Mouse (Mus musculus) spleen, adult 2 months (tissue): ENCODE data around the gene Dsn1. TPM values are rescaled to one million over a fixed set of nuclear protein-coding genes. Genes with fewer than 3 reads are reported as not detected.

Source experiments
- DNase-seq, 2 experiments: peaks; one replicate each; pipeline versions ENCODE4 v3.0.0 to v3.0.0-alpha.2; 2012 to 2021; ENCODE audit warnings: low spot score in 2 of 2, low read depth in 1 of 2
- H3K27ac ChIP-seq: fragments of 200-500 bp; 2 replicates; pipeline ENCODE4 v1.5.1; 2012; ENCODE audit warnings: low read length, inconsistent platforms; ENCODE audit not compliant: insufficient read depth
- H3K27me3 ChIP-seq: fragments of 200-500 bp; 2 replicates; pipeline ENCODE4 v1.6.1; 2012; ENCODE audit warnings: mild to moderate bottlenecking, moderate library complexity, low read length, inconsistent platforms; ENCODE audit not compliant: control insufficient read depth, insufficient read depth
- H3K36me3 ChIP-seq: fragments of 200-500 bp; 2 replicates; pipeline ENCODE4 v1.6.1; 2012; ENCODE audit warnings: mild to moderate bottlenecking, low read length, inconsistent platforms; ENCODE audit not compliant: control insufficient read depth, insufficient read depth
- H3K4me1 ChIP-seq: fragments of 200-500 bp; 2 replicates; pipeline ENCODE4 v1.6.1; 2011; ENCODE audit warnings: inconsistent platforms; ENCODE audit not compliant: control insufficient read depth, insufficient read depth, insufficient read length
- H3K4me3 ChIP-seq: fragments of 200-500 bp; 2 replicates; pipeline ENCODE4 v1.5.1; 2011; ENCODE audit warnings: mild to moderate bottlenecking, inconsistent platforms; ENCODE audit not compliant: insufficient read depth, insufficient read length; ENCODE audit errors: extremely low read depth
- CTCF ChIP-seq: fragments of 200-500 bp; IDR thresholded peaks from 2 replicates; pipeline ENCODE4 v1.5.1; 2011; ENCODE audit warnings: mild to moderate bottlenecking, inconsistent platforms; ENCODE audit not compliant: insufficient read depth, insufficient read length, insufficient replicate concordance; ENCODE audit errors: extremely low read depth
- POLR2A ChIP-seq: fragments of 200-500 bp; IDR thresholded peaks from 2 replicates; pipeline ENCODE4 v1.6.1; 2011; ENCODE audit warnings: low read depth, low read length, inconsistent platforms
- WGBS: fragments of 180-500 bp; shearing (Covaris S2); methylation state at CpG from one replicate; pipeline ENCODE4 v1.1.7; 2018; 5-methylcytosine and 5-hydroxymethylcytosine counted together
- polyA plus RNA-seq: library from polyadenylated mRNA; depleted of rRNA; stranded (reverse); fragments of >200 nt; gene quantifications from 2 replicates; pipeline ENCODE4 v1.2.3, GENCODE M21; 2012; rRNA removed

The Dsn1 gene
- 2.8 and 2.9 TPM in 2 replicates for polyA plus RNA-seq

DNA sequence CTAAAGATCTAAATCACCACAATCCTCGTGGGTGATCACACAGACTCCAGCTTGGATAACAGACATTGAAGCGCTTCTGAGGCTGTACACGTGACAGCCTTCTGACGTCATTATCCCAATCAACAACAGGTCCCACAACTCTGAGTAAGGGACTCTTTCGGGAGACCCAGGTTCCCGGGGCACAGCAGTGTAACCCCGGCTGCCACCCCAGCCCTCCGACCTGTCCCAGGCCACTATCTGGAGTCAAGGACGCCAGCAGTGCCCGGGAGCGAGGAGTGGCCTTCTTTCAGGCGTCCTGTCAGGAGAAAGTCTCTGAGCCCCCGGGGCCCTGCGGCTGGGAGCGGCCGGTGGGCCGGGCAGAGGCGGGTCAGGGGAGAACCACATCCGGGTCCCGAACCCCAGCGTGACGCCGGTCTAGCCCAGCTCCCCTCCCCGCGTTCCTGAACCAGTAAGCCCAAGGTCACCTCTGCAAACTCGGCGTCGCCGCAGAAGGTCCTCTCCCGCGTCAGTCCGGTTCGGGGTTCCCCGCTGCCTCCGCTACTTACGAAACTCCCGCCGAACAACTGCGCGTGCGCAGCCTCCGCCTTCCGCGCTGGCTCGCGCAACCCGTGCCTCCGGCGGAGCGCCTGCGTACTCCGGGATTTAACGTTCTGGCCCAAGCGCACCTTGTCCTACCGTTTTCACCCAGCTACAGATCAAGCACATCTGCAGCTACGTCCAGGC lies at the start of gene Dsn1:
Gene Dsn1 (minus strand): TSS at position 644 of the 723 bp plus-strand sequence.
- Histone ChIP-seq H3K36me3 (no peaks in the 10 kb centered on the region), H3K4me3 (peak within 1 kb of the TSS; percentile 75), H3K27me3 (no peaks in the 10 kb centered on the region), H3K4me1 (peaks cover 5% of the 10 kb centered on the region; the same call in 1 of the 2 replicates), H3K27ac (0 out of 2 replicates have a peak within 1 kb of the TSS, but pooled peaks have one; percentile 39)
- under 1% methylated on average over 56 of the region's 56 CpGs for WGBS
- no peak; the same call in 1 of the 2 replicates for TF ChIP-seq POLR2A
- no peak for TF ChIP-seq CTCF
- peak; percentile 71 to 87 for DNase-seq

DNA sequence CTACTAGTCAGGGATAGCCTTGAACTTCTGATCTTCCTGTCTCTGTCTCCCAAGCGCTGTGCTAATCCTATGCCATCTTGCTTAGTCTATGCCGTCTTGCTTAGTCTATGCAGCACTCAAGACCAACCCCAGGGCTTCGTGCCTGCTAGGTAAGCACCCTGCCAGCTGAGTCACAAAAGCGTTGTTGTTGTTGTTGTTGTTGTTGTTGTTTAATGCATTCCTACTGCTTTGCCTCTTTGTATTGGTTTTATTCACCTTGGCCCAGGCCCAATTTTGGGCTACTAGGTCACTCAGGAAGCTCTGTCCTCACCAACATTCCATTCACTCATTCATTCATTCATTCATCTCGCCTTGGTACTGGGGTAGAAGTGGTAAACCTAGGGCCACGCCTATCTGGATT lies 48.8 kb upstream of the Dsn1 start:
- 89% methylated on average over 6 of the region's 6 CpGs for WGBS
- Histone ChIP-seq H3K27me3 (no peaks in the 10 kb centered on the region), H3K4me3 (no peak overlapping the region), H3K36me3 (no peaks in the 10 kb centered on the region), H3K27ac (no peak overlapping the region), H3K4me1 (peaks cover 5% of the 10 kb centered on the region; the same call in 1 of the 2 replicates)
- TF ChIP-seq POLR2A = no peak
- TF ChIP-seq CTCF = no peak
- no peak for DNase-seq

GRCm38 (mm10) chr2:157054816-157055215 lies 47.9 kb upstream of the Dsn1 start:
- Histone ChIP-seq H3K27me3 (no peaks in the 10 kb centered on the region), H3K4me1 (peaks cover 5% of the 10 kb centered on the region; the same call in 1 of the 2 replicates), H3K36me3 (no peaks in the 10 kb centered on the region)

GRCm38 (mm10) chr2:157054297-157054696 lies 47.3 kb upstream of the Dsn1 start:
- Histone ChIP-seq H3K4me1 (peaks cover 5% of the 10 kb centered on the region; the same call in 1 of the 2 replicates), H3K27ac (no peak overlapping the region), H3K27me3 (no peaks in the 10 kb centered on the region), H3K36me3 (no peaks in the 10 kb centered on the region), H3K4me3 (no peak overlapping the region)
- TF ChIP-seq CTCF = no peak
- TF ChIP-seq POLR2A = no peak
- WGBS = 86% methylated on average over 8 of the region's 8 CpGs
- no peak for DNase-seq

More at GRCm38 (mm10) chr2:157054816-157055215, 47.9 kb upstream of the Dsn1 start:
- DNase-seq = no peak
- H3K4me3 ChIP-seq = no peak overlapping the region
- 64% methylated on average over 5 of the region's 5 CpGs for WGBS
- H3K27ac ChIP-seq = no peak overlapping the region
- no peak for TF ChIP-seq CTCF
- TF ChIP-seq POLR2A = no peak

- peaks cover 5% of the 10 kb centered on the region; the same call in 1 of the 2 replicates for H3K4me1 ChIP-seq
- TF ChIP-seq POLR2A = no peak
- no peak for TF ChIP-seq CTCF
- H3K27ac ChIP-seq = no peak overlapping the region
- DNase-seq = no peak
- WGBS = 78% methylated on average over 4 of the region's 4 CpGs
- H3K36me3 ChIP-seq = no peaks in the 10 kb centered on the region
- H3K4me3 ChIP-seq = no peak overlapping the region
- no peaks in the 10 kb centered on the region for H3K27me3 ChIP-seq
Observed at GRCm38 (mm10) chr2:157053787-157054186, 46.8 kb upstream of the Dsn1 start.

GRCm38 (mm10) chr2:157053124-157053523 lies 46.2 kb upstream of the Dsn1 start:
- no peak for DNase-seq
- WGBS = 96% methylated on average over 5 of the region's 5 CpGs
- Histone ChIP-seq H3K36me3 (no peaks in the 10 kb centered on the region), H3K27me3 (no peaks in the 10 kb centered on the region), H3K4me1 (peaks cover 5% of the 10 kb centered on the region; the same call in 1 of the 2 replicates), H3K27ac (no peak overlapping the region), H3K4me3 (no peak overlapping the region)
- TF ChIP-seq POLR2A = no peak
- TF ChIP-seq CTCF = no peak

GRCm38 (mm10) chr2:157052448-157052847 lies 45.5 kb upstream of the Dsn1 start:
- TF ChIP-seq POLR2A (no peak), CTCF (no peak)
- Histone ChIP-seq H3K4me1 (peaks cover 5% of the 10 kb centered on the region; the same call in 1 of the 2 replicates), H3K4me3 (no peak overlapping the region), H3K27ac (no peak overlapping the region), H3K27me3 (no peaks in the 10 kb centered on the region), H3K36me3 (no peaks in the 10 kb centered on the region)
- 90% methylated on average over 8 of the region's 8 CpGs for WGBS
- no peak for DNase-seq
